Mouse (Mus musculus) MEL-GATA-1-ER (cell line): Measurements from ENCODE around the gene Grik4.

Source experiments
- DNase-seq: peaks from one replicate; pipeline ENCODE4 v3.0.0-alpha.2; 2012; ENCODE audit warnings: low read depth; ENCODE audit errors: extremely low read depth

Grik4 gene

DNA sequence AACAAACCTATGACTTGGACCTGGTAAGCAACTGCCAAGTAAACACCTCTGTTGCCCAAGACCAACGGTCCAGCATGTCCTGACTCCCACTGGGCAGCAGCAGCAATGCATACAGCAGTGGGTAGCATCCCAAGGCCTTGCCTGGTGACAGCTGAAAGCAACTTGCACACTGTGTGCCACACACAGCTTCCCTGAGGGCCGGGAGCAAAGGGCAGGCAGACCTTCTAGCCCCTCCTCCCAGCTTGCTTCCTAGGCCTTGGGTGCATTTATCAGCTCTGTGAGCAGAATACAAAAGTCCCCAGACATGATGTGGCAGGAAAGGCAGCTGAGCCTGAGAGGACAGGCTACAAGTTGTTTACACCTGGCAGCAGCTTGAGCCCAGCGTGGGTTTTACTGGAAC is 37.3 kb downstream of the Grik4 start:
- DNase-seq = no peak

DNA sequence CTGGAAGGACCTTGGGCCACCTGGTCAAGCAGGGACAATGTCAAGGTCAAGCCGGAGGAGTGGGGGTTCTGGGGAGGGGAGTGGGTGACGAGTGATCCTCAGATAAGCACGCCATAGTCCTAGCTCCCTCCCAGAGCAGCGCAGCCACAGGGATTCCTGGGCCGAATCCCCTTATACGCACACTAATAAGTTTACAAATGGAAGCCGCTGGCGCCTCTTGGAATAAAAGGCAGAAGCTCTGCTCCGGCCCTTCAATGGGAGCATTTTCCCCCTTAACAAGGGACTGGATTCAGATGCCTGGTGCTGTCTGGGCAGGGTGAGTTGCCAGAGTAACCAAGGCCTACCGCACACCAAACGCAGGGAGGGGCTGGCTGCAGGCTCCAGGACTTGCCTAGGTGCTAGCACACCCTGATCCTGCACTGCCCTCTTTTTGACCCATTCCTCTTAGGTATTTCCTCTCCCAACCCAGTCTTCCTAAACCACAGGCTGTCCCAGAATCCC is 46.2 kb downstream of the Grik4 start:
- DNase-seq = no peak

DNA sequence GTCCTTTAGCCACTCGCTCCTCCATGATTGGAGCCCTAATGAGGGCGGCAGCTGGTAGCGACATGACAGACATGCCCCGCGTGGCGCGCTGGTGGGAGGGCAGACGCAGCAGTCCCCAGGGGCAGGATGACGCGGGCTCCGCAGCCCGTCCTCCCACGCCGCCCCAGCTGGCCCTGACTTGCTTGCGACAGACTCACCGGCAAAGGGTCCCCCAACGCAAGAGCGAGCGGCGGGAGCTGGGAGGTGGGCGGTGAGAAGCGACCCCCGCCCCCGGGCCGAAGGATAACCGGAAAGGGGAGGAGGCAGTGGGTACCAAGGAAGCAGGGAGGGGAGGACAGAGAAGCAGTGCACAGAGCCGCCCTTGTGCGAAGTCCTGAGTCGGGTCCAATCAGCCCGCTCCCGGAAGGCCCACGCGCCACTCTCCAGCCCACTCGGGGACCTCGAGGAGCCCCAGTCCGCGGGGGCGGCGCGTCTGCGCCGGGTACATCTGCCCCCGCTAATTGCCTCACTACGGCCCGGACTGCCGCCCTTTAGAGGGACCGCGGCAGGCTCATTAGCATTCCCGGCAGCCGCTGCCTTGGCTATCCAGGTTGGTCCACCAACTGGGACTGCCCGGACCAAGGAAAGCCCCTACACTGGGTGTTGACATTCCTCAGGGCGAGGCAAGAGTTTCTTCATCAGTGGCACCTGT is 46.8 kb downstream of the Grik4 start:
- no peak for DNase-seq

DNA sequence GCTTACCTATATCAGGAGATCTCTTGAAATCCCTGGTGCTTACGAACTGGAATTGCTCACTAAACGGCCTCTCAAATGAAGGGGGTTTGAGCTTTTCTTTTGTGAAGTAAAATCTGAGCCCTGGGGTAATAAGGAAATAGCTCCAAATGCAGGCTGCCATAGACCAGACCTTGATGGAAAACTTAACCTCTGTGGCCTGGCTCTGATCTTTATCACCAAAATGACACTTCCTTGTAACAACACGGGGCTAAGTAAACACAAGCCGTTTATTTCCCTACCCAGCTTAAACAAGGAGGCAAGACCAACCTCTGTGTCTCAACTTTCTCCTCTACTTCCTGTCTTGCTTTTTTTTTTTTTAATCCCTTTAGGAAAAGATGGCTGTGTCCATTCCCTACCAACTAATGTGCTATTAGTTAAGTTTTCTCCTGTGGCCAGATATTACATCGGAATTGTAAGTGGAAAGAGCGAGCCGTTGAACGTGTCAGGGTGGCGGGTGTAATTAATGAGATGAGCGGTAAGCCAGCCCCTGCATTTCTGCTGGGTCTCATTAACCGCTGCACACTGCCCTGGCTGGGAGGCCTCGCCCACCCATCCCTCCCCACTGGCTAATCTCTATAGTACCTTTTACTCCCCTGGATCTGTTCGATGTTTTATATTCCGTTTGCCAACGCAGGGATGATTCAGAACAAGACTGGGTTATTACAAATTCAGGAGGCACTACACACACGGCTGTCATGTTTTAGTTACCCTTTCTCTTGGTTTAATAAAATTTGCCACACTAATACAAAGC is 47.7 kb downstream of the Grik4 start:
- DNase-seq = no peak

DNA sequence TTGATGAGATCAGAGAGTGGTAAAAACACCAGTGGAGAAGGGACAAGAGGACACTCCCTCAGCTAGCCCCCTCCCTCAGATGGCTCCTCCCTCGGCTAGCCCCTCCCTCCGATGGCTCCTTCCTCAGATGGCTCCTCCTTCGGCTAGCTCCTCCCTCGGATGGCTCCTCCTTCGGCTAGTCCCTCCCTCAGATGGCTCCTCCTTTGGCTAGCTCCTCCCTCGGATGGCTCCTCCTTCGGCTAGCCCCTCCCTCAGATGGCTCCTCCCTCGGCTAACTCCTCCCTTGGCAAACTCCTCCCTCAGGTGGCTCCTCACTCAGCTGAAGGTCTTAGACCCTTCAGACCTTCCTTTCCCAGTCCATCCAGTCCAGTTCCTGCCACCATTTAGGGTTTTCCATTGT is 51.5 kb downstream of the Grik4 start:
- no peak for DNase-seq

DNA sequence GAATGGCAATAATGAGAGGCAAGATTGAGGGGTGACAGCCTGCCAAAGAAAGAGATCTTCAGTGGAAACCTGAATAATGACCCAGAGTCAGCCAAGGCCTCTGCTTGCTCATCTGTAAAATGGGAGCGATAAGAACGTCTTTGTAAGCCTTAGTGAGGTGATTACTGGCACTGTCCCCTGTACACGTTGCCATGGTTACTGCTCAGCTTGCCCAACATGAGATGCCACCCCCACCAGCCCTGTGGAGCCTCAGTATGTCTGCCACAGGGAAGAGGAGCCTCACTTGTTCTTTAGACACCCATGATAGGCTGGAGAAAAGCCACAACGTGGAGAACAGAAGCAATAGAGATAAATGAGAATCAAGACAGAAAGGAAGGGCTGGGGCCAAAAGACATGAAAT is 56.4 kb downstream of the Grik4 start:
- DNase-seq = no peak

DNA sequence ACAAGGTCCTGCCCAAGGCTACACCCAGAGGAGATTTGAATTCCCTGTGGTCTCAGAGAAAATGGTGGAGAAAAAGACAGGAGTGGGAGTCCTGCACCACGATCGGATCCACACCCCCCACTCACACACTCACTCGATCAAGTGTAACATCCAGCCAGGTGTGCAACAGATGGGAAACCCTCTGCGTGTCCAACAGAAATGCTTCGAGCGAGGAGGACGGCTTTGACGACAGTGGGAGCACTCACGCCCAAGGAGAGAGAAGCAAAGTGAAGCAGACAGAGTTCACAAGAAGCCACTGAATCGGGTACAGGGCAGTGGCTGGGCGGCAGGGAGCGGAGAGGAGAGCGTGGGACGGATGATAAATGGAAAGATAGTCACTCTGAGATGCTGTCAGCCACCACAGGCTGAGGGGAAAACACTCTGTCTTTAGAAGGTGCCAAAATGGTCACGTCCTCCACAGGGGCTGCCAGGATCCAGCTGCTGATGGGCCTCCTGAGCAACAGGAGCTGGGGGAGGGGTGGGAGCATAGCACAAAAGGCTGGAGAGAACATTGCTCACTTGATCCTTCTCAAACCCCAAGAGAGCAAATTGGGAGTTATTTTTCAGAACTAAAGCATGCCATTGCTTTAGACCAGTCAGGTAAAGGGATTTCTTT is 58.1 kb downstream of the Grik4 start:
- no peak for DNase-seq

DNA sequence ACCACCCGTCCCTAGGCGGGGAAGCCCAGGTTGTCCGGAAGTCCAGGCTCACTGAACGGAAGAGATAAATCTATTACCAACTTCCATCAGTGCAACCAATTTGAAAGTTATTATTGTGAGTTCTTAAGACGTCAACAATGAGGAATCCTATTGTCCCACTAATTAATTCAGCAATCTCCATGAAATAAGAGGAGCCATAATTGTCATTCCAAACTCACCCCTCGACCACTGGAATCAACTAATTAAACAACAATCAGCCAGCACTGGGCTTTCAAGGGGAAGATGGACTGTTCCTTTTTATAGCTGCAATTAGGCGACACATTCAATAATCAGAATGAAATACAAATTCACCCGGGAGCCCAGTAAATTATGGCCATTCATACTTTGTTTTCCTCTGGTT is 58.7 kb downstream of the Grik4 start:
- DNase-seq = no peak

DNA sequence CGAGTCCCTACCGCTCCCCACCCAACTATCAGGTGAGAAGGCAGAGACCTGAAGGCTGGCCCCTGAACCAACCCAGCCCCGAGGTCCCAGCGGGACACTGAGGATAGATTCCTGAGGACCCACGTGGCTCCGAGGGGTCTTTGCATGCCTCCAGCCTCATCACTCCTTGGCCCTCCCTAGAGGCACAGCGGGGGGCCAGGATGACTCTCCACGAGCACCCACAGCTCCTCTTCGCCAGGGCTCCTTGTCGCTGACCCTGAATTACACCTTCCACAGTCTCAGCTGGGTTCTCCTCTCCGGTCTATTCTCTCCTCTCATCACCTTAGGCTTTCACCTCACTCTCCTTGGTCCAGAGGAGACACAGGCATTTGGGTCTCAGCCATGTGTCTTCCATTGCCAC is 59.2 kb downstream of the Grik4 start:
- DNase-seq = no peak

DNA sequence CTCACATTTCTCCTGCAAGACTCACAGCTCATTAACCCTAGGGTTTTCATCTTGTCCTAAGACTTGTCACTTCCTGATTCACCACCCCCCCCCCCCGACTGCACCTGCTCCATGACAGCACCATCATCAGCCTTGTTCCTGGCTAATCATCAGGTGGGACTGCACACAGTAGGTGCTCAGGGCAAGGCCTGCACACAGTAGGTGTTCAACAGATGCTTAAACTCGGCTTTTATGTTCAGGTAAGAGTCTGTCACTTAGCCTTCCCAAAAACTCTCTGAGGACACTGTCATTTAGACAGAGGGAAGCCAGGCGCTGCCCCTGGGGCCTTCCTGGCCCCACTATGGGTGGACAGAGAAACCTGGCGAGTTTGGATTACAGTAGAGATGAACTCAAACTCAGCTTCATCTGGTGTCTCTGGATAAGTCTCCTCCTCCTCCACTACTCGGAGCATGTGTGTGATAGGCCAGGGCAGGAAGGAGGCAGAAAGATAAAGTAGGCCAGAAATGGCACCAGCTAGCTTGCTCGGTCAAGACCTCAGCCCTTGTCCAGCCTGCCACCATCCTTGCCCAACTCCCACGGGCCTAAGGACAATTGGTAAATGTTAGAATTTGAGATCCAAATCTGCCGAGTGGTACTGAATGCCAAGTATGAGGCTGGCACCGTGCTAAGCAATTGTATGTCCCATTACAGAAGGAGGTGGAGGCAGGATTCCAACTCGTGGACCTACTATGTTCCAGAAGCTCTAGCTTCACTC is 61.1 kb downstream of the Grik4 start:
- DNase-seq = no peak

DNA sequence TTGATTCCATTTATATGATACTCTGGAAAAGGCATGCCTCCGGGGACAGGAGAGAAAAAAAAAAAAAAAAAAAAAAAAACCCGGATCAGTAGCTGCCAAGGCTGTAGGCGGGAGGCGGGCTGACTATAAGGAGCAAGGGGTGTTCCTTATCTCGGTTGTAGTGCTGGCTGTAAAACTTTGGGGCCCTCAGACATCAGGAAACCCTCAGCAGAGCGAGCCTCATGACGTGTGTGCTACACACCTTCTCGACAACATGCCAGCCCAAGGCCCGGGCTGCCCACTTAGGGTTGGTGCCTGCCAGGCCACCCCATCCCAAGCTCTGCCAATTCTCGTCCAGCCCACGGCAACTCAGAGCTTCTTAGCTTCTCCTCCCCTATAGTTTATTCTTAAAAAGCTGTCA is 62.0 kb downstream of the Grik4 start:
- no peak for DNase-seq

DNA sequence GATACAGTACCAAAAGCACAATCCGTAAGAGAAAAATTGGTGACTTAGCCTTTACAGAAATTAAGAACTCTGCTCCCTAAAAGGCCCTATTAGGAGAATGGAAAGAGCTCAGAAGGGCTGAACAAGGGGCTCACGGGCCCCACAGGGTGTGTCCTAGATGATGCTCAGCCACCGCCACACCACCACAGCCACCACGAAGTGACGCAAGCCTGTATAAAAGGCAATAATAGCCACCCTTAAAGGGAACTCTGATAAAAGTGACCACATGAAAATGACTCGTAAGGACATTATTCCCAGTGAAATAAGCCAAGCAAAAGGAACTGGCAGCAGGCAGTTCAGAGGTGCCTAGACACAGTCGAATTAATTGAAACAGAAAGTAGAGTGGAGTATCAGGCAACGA is 63.3 kb downstream of the Grik4 start:
- no peak for DNase-seq

DNA sequence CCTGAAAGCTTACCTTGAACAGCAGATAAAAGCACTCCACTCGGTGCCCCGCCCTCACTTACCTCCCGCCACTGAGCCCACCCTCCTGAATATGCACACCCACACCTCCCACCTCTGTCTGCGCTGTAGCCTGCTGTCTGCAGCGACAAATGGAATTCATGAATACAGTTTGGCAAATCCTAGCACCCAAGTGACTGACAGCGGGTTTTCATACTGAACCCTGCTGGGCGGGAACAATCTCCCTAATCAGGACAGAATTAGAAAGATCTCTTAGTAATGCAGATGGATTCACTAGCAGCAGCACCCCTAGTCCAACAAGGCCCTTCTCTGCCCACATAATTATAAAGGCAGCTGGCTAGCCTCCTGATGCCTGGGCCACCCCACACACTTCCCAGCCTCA is 65.9 kb downstream of the Grik4 start:
- no peak for DNase-seq

DNA sequence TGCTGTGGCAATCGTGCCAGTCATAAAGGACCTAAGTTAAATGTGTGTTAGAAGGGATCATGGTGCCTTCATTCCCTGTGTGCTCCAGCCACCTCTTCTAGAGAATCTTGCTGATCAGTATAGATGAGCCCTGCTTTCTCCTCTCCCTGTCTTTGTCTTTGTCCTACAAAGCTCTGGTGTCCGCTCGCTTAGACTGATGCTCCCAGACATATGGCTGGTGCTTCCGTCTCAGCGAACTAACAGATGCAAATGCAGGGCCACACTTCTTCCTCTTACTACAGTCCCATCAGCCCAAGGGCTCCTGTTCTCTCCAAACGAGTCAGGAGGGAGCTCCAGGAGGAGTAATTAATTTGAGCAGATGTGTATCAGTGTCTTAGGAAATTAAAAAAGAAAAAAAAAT is 71.4 kb downstream of the Grik4 start:
- DNase-seq = no peak

DNA sequence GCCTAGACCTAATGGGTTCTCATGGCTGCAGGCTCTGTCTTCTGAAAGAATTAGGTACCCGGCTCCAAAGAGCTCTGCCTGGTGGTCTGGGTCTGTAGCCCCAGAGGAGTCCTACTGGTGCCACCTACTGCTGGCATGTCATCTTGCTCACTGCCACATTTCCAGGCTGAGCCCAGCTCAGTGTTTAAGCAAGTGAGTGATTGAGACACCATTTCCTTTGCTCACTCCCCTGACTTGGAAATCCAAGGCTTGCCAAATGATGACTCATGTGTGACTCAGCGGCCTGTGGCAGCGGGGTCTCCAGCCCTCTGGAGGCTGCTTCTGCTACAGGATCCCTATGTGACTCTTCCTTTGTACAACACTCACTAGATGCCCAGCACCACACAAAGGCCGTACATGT is 72.6 kb downstream of the Grik4 start:
- no peak for DNase-seq

DNA sequence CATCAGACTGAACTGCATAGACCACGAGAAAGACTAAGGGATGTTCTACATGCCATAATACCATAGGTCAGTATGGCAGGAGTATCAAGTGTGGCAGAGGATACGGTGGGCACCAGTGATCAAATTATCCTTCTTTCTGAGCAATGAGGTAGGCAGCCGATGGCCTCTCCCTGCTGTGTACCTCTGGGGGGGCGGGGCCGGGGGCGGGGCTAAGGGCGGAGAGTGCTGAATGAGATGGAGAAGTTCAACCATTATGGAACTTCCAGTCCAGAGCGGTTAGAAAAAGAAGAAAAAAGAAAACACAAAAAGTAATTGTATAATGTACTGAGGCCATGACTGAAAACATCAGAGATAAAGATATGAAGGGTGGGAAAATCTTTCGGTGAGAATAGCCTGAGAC is 74.0 kb downstream of the Grik4 start:
- no peak for DNase-seq

DNA sequence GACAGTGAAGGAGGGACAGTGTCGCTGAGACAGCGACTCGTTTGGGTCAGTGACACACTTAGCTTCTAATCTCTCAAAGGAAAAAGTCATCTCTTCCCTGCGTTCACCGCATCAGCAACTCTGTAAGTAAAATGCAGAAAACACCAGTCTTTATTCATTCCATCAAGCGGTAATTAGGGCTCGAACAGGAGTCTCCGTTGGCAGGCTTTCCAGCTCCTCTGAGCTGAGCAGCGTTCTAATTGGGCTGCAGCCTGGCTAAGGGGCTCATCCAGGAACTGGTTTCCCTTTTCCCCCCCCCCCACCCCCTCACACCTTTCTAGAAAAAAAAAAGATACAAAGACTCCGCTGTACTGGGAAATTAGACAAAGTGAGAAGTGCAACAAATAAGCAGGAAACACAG is 75.8 kb downstream of the Grik4 start:
- no peak for DNase-seq

DNA sequence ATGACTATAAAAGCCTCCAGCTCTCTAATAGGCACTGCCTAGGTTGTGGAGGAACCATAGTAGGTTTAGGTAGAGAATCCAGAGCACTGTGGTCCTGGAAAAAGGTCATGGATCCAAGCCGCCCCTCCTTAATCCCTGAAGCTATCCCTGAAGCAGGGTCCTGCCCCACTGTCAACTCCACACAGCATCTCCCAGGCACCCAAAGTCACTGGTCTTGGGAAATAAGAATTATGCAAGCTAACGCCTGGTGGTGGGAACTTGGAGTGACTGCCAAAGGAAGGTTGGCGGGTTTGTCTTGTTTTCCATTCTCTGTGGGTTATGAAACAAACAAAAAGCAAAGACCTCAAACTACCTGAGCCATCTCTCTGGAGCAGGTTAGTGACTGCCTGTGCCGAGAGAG is 77.6 kb downstream of the Grik4 start:
- no peak for DNase-seq

DNA sequence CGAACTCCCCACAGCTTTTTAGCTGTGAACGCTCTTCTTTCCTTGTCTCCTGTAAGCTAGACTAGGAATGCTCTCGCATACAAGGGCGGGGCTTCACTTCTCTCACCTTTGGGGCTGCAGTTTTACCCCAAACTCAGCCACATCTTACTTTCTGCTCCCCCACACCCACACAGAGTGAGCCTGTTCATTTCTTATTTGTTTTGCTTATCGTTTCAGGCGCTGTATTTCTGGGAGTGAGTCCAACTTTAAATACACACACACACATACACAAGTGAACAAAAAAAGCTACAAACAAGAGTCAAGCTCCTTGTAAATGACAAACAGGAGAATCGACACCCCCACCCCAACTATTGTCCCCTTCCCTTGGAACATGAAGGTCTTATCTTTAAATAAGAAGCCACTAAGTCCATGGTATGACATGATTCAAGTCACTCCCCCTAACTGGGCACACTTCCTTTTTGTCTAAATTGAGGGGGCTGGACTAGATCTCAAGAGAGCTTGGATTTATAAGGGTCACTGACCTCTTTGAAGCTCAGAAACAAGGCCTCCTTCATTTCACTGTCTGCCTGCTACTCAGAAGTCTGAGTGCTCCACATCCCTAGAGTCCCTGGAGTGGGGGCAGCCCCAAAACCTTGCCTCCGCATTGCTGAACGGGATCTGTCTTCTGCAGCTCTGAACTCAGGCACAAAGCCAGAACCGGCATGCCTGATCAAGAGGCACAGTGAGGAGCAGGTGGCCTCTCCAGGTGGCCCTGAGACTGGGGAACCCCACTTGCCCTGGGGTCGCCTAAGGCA is 79.1 kb downstream of the Grik4 start:
- DNase-seq = no peak

DNA sequence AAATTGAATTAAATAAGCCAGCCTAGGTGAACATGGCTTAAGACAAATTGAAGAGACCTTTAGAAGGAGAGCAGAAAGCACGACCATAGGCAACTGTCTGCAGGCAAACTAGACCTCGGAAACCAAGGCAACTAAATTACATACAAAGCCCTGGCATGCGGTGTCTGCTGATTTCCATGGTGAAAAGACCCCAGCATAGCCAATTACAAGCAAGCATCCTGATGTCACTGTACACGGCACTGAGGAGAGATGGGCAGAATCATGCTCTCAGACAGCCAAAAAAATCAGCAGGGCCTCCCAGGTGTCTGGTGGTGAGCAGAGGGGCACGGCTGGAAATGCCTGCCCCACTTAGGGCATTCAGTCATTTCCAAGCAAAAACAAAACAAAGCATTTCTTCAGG is 80.9 kb downstream of the Grik4 start:
- DNase-seq = no peak

DNA sequence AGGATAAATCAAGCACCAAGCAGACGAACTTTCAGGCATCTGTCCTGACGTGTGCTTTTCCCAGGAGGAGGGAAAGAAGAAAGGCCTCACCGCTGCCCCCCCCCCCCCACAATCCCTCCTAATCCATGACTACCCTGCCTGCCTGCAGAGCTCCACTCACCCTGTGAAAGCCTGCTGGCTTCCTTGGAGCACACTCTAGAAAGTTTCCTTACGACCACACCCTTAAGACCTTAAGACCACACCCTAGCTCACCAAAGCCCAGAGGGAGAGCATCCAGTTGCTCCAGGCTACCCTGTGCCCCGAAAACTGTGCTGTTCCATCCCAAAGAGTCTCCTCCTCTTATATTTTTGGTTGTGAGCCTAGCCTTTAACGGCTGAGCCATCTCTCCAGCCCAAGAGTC is 82.6 kb downstream of the Grik4 start:
- DNase-seq = no peak
